Mouse (Mus musculus): ENCODE measurements around the gene Abca15.

DNA sequence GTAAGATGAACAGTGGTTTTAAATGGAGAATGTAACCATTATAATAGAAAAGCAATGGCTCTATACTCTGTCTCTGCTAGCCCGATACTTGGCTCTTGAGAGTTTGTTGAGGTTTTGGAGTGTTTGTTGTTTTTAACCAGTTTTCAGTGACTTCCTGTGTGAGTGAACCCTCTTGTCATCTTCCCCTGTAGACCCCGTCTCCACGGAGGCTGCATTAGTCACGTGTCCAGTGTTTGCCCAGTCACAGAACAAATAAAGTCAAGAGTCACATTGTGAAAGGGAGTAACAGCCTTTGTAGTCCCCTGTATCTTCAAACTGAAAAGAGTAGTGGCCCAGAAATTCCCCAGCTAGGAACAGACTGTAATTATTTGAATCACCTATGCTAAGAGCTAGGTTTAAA, 5.5 kb upstream of the Abca15 start:
- no peak for TF ChIP-seq CTCF (IDR thresholded peaks at IDR 0.05; ENCODE audit: low read depth)
- TF ChIP-seq EP300 (optimal IDR thresholded peaks at IDR 0.05), result no peak
